Mouse (Mus musculus) kidney, adult 2 months (tissue): ENCODE data around the gene Gm33543.

ENCODE experiments used
- CTCF ChIP-seq: fragments of 200-500 bp; conservative IDR thresholded peaks from 2 replicates; pipeline ENCODE4 v1.5.1; 2011; ENCODE audit warnings: low read depth, mild to moderate bottlenecking, control low read depth, low read length, moderate library complexity, mixed read lengths; ENCODE audit not compliant: insufficient read depth, insufficient read length
- POLR2A ChIP-seq: fragments of 200-500 bp; IDR thresholded peaks from one replicate; pipeline ENCODE4 v1.6.1; 2011; ENCODE audit warnings: low read depth, low read length, control low read depth

DNA sequence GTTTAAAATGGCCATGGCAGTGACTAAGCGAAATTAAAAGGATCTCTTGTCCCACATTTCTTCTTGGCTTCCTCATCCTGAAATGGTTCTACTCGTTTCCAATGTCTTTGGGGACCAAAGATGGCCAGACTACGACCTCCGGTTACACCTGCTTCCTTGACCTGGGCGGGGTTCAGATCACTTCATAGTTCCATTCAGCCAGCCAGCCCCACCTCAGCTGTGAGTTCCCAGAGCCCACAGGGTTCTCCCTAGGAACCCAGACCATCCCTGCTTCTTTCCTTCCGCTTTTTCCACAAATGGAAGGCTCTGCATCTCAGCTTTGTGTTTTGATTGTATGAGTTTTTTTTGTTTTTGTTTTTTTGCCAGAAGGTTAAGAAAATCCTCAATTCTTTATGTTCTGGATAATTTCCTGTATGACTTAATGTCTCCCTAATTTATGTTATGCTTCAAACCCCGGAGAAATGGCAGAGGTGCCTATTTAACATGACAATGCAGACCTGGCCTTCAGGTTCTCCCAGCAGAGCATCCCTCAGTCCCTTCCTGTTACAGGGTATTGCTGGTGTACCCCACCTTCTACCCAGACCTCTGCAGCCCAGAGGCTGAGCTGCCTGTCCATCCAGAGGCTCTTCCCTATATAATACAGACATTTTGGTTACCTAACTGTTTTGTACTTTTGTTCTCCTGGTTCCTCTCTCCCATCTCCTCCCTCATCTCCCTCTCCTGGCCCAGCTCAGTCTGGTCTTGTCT is 48.7 kb upstream of the Gm33543 start:
- no peak for TF ChIP-seq CTCF
- TF ChIP-seq POLR2A, result no peak
